Mouse (Mus musculus): ENCODE results near the gene Nyap1.
"Not testable (repeated sequence)": the region's sequence is repeated elsewhere in the genome, so short reads cannot be mapped to it uniquely, and the experiment has no call there.

Gene Nyap1

GRCm38 (mm10) chr5:137744197-137744596, 2.8 kb upstream of the Nyap1 start:
- DNase-seq: no peak

DNA sequence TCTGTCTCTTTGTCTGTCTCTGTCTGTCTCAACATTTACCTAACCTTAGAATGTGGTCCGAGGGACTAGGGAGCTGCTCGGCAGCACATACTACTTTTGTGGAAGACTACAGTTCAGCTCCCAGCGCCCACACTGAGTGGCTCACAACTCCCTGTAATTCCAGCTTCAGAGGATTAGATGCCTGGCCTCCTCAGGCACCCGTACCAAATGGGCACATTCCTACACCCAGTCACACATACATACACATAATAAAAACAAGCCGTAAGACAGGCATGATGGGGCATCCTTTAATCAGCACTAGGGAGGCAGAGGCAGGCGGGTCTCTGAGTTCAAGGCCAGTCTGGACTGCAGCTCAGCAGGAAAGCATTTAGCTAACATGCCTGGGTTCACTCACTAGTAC, 1.4 kb upstream of the Nyap1 start:
- DNase-seq: no peak

- no peak for DNase-seq
These were observed 641 bp upstream of the Nyap1 start for GRCm38 (mm10) chr5:137742048-137742447.

- DNase-seq: no peak
These were observed 901 bp downstream of the Nyap1 start for GRCm38 (mm10) chr5:137740506-137740905.

GRCm38 (mm10) chr5:137739471-137739870, 1.9 kb downstream of the Nyap1 start:
- no peak for DNase-seq

GRCm38 (mm10) chr5:137738516-137738915, 2.9 kb downstream of the Nyap1 start:
- DNase-seq: no peak

GRCm38 (mm10) chr5:137737400-137737940, 3.9 kb downstream of the Nyap1 start:
- no peak for DNase-seq

- DNase-seq: peak in 1 of 2 experiments; percentile 11
These were observed 6.9 kb downstream of the Nyap1 start for GRCm38 (mm10) chr5:137734289-137735061.

- no peak for DNase-seq
These were observed 7.6 kb downstream of the Nyap1 start for GRCm38 (mm10) chr5:137733638-137734288.

DNA sequence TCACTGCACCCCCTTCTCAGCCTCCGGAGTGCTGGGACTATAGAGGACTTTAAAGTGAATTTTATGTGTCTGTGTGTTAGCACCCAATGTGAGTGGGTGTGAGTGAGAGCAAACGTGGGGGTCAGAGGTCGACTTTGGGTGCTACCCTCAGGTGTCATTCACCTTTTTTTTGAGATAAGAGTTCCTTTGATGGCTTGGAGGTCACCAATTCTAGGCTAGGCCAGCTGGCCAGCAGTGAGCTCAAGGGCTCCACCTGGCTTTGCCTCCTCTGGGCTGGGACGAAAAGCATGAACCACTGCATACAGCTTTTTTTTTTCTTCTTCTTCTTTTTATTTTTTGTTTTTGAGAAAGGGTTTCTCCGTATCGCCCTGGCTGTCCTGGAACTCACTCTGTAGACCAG, 14.6 kb downstream of the Nyap1 start:
- DNase-seq: no peak

- DNase-seq: no peak
These were observed 17.6 kb downstream of the Nyap1 start for GRCm38 (mm10) chr5:137723840-137724239.

DNA sequence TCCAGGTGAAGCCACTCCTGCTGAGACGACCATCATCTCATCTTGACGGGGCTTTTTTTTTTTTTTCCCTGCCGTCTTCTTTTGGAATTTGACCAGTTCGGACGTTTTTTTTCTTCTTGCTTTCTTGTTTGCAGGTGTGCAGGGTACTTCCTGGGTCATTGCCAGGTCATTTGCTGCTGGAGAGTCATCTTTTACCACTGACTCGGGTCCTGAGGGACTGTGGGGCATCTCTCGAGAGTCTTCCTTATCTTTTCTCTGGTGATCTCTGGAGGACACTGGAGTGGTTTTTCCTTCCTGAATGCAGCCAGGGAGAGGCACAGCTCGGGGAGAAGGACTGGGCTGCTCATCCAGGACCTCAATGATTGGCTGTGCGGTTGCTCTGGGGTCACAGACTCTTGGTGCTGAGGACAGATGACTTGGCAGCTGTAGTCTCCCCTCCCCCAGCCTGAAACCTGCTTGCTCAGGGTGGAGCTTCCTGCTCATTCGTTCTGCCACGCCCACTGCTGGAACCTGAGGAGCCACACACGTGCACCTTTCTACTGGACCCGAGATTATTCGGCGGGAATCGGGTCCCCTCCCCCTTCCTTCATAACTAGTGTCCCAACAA, 20.7 kb downstream of the Nyap1 start:
- not testable (repeated sequence) for DNase-seq

GRCm38 (mm10) chr5:137719088-137719487, 22.3 kb downstream of the Nyap1 start:
- no peak for DNase-seq

DNA sequence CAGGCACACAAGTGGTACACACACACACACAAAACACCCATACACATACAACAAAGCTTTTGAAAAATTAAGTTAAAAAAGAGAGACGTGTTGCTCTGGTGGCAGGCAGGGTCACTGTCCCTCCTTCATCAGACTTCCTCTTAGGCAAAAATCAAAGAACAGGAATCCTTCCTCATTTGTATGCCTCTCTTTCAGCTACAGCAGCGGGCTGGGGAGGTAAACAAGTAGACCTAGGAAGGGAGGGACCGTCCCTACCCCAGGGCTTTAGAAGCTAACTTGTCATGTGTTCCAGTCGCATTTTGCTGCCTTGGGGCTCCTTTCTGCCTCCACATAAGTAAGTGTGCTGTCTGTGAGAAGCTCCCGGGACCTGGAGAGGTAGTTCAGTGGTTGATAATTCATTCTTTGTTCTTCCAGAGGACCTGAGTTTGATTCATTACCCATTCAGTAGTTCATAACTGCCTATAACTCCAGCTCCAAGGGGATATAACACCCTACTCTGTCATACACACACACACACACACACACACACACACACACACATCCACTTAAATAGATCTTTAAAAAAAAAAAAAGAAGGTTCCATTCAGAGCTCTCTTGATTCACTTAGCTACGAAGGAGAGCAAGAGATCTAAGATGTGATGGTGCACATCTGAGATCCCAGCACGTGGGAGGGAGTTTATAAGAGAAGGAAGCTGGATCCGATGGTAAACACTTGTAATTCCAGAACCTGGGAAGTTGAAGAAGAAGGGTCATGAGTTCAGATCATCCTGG, 23.2 kb downstream of the Nyap1 start:
- no peak for DNase-seq

DNA sequence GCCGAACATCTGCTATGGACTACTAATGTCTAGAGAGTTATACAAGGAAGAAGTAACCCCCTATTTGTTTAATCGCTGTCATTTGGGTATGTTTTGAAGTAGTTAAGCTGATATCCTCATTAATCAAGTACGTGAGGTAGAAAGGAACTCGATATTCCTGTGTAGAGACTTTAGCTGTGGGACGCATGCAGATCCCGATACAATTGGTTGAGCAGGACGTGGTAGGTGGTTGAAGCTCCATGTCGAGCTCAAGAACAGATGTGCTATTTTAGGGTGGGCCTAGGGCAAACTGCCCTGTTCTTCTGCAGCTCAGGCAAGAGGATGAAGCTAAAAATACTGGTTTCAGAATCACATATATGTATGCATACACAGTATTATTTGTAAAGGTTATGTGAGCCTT, 25.7 kb downstream of the Nyap1 start:
- DNase-seq: no peak

- no peak for DNase-seq
These were observed 28.0 kb downstream of the Nyap1 start for GRCm38 (mm10) chr5:137713454-137713853.

- DNase-seq: peak; percentile 59 to 64
These were observed 34.3 kb downstream of the Nyap1 start for GRCm38 (mm10) chr5:137706913-137707633.

DNA sequence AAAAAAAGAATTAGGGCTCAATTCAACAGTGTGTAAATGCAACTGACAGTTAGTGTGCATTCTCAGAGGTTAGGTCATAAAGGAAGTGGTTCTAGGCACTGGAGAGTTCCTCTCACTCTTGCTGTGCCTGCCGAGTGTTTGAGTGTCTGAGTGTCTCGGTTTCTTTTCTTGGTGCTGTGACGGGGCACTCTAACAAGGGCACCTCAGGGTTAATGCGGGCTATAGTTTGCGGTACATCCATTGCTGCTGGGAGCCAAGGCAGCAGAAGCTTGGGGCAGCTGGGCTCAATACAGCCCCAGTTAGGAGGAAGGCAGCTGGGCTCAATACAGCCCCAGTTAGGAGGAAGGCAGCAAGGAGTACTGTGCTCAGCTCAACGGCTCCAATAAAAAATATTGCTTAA, 36.2 kb downstream of the Nyap1 start:
- DNase-seq: no peak

- DNase-seq: no peak
These were observed 41.6 kb downstream of the Nyap1 start for GRCm38 (mm10) chr5:137699850-137700249.

DNA sequence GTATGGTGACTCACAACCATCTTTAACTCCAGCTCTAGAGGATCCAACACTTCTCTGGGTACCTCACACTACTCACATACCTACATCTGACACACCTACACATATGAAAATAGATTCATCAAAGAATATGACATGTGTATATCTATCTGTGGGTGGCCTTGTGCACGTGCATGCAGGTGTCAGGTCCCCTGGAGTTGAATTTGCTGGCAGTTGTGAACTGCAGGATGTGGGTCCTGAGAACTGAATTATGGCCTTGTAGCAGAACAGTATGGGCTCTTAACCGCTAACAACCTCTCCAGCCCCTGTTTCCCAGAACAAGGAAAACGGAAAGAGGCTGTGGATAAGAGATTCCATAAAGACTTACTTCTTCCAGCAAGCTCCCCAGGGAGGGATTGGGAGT, 42.3 kb downstream of the Nyap1 start:
- DNase-seq: no peak

GRCm38 (mm10) chr5:137695930-137696329, 45.5 kb downstream of the Nyap1 start:
- no peak for DNase-seq

- DNase-seq: no peak
These were observed 46.6 kb downstream of the Nyap1 start for GRCm38 (mm10) chr5:137694796-137695195.

Data from cerebellum, adult 18-20 months (tissue).